Mouse (Mus musculus): ENCODE results near the gene Wfdc12.
"Not testable (repeated sequence)": the region's sequence is repeated elsewhere in the genome, so short reads cannot be mapped to it uniquely, and the experiment has no call there.

Wfdc12 gene

GRCm38 (mm10) chr2:164190576-164190975, at the start of gene Wfdc12:
Gene Wfdc12 (minus strand): TSS chr2:164190608.
- DNase-seq (ENCODE audit: low read depth) = no peak

GRCm38 (mm10) chr2:164238366-164238765, 48.0 kb upstream of the Wfdc12 start, which contains the start of gene Svs2:
Gene Svs2 (minus strand): TSS chr2:164238466.
- no peak for DNase-seq (ENCODE audit: low read depth)

GRCm38 (mm10) chr2:164232671-164233070, 42.3 kb upstream of the Wfdc12 start:
- DNase-seq (ENCODE audit: low read depth) = no peak

GRCm38 (mm10) chr2:164228361-164229070, 38.1 kb upstream of the Wfdc12 start:
- no peak for DNase-seq (ENCODE audit: low read depth)

GRCm38 (mm10) chr2:164221522-164221921, 31.1 kb upstream of the Wfdc12 start, which contains the start of gene Wfdc15b:
Gene Wfdc15b (minus strand): TSS chr2:164221660.
- DNase-seq (ENCODE audit: low read depth) = no peak

- no peak for DNase-seq (ENCODE audit: low read depth)
These were observed 28.9 kb upstream of the Wfdc12 start for GRCm38 (mm10) chr2:164219295-164219694.

GRCm38 (mm10) chr2:164212711-164213110, 22.3 kb upstream of the Wfdc12 start:
- no peak for DNase-seq (ENCODE audit: low read depth)

GRCm38 (mm10) chr2:164210892-164211291, 20.5 kb upstream of the Wfdc12 start:
- DNase-seq (ENCODE audit: low read depth) = no peak

GRCm38 (mm10) chr2:164206676-164207075, 16.3 kb upstream of the Wfdc12 start:
- DNase-seq (ENCODE audit: low read depth) = no peak

GRCm38 (mm10) chr2:164206011-164206410, 15.6 kb upstream of the Wfdc12 start:
- DNase-seq (ENCODE audit: low read depth) = not testable (repeated sequence)

GRCm38 (mm10) chr2:164199626-164200327, 9.4 kb upstream of the Wfdc12 start, which contains the start of gene Wfdc15a:
Gene Wfdc15a (minus strand): TSS chr2:164200130.
- DNase-seq (ENCODE audit: low read depth) = no peak

GRCm38 (mm10) chr2:164196700-164196990, 6.2 kb upstream of the Wfdc12 start:
- DNase-seq (ENCODE audit: low read depth) = no peak

- no peak for DNase-seq (ENCODE audit: low read depth)
These were observed 5.7 kb upstream of the Wfdc12 start for GRCm38 (mm10) chr2:164195971-164196699.

GRCm38 (mm10) chr2:164194959-164195630, 4.7 kb upstream of the Wfdc12 start:
- DNase-seq (ENCODE audit: low read depth) = no peak

- no peak for DNase-seq (ENCODE audit: low read depth)
These were observed 1.9 kb upstream of the Wfdc12 start for GRCm38 (mm10) chr2:164192279-164192678.

GRCm38 (mm10) chr2:164188722-164189121, 1.7 kb downstream of the Wfdc12 start:
- peak; percentile 55 for DNase-seq (ENCODE audit: low read depth)

GRCm38 (mm10) chr2:164184145-164184719, 6.2 kb downstream of the Wfdc12 start:
- peak; percentile 30 for DNase-seq (ENCODE audit: low read depth)

GRCm38 (mm10) chr2:164183340-164183739, 7.1 kb downstream of the Wfdc12 start:
- no peak for DNase-seq (ENCODE audit: low read depth)

- DNase-seq (ENCODE audit: low read depth) = no peak
These were observed 7.6 kb downstream of the Wfdc12 start, which contains the start of gene Wfdc5 for GRCm38 (mm10) chr2:164182692-164183255. Gene Wfdc5 (minus strand): TSS chr2:164182742.

GRCm38 (mm10) chr2:164180770-164181169, 9.6 kb downstream of the Wfdc12 start:
- DNase-seq (ENCODE audit: low read depth) = no peak

GRCm38 (mm10) chr2:164180124-164180523, 10.3 kb downstream of the Wfdc12 start:
- peak; percentile 73 for DNase-seq (ENCODE audit: low read depth)
